Mouse (Mus musculus): ENCODE measurements around the gene Cend1.

DNA sequence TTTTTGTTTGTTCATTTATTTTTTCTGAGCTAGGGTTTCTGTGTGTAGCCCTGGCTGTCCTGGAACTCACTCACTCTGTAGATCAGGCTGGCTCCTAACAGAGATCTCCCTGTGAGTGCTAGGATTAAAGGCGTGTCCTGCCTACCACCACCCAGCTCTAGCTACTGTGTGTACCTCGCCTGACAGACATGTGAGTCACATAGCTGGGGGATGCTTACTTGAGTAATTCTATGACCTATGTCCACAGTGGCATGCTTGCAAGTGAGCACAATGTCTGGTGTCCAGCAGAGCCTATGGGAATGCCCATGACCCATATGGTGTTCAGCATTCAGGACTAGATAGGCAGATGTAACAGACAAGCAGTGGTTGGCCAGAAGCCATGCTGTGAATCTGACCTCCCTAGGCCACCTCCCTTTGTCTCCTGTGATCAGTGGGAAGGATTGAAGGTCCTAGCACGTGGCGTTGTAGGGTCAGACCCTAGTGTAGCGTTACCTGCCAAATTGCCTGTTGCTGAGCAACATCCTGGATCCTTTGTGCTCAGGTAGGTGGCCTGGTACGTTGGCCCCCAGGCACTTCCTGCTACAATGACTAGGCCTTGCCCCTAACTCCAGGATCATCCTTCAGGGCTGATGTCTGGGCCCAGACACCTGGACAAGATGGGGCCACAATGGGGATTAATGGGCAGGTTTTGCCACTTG, 13.0 kb downstream of the Cend1 start:
- TF ChIP-seq GATA1 (IDR thresholded peaks at IDR 0.05; ENCODE audit: low read length) (no peak), TAL1 (IDR thresholded peaks at IDR 0.05; ENCODE audit: low read length) (no peak)
